Mouse (Mus musculus): ENCODE results near the gene Aldoc.

Aldoc gene

DNA sequence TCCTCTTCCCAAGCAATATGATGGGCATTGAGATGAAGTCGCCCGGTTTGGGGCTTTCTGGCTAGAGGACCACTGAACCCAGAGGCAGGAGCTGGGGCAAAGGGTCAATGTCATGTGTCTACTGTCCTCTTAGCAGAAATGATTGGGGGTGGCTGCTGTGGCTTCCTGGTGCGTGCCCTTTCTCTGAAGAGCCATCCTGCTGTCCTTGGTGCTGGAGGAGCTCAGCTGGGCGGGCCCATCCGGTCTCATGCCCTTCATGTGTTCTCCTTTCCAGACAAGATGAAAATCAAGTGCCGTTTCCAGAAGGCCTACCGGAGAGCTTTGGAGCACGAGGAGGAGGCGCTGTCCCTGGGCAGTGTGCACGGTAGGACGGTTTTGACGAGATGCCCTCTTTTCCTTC lies 9.9 kb downstream of the Aldoc start:
- in situ Hi-C loops (cut with MboI, MseI), result no loop called here

DNA sequence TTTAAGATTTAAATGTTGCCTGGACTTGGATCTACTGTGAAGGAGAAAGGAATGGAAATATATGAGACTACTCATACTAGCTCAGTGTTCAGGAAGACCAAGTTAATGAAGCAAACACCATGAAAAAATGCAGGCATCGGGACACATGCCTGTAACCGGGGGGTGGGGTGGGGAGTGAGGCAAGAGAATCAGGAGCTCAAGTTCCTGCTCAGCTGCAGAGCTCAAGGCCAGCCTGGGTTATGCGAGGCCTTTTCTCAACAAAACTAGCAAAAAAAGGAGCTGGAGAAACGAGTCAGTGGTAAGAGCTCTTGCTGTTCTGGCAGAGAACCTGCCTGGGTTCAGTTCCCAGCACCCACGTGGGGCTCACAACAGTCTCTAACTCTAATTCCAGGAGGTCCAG lies 11.2 kb downstream of the Aldoc start:
- in situ Hi-C loops (cut with MboI, MseI), result no loop called here

- in situ Hi-C loops (cut with MboI, MseI), result no loop called here
Measured at GRCm38 (mm10) chr11:78337040-78337439, 14.3 kb downstream of the Aldoc start.

GRCm38 (mm10) chr11:78341702-78342101 lies 18.9 kb downstream of the Aldoc start:
- in situ Hi-C loops (cut with MboI, MseI), result no loop called here

GRCm38 (mm10) chr11:78343381-78344327 lies 20.9 kb downstream of the Aldoc start, which contains the start of gene Unc119:
Gene Unc119 (plus strand): TSS chr11:78343482.
- in situ Hi-C loops (cut with MboI, MseI), result no loop called here

GRCm38 (mm10) chr11:78344328-78344889 lies 21.6 kb downstream of the Aldoc start:
- in situ Hi-C loops (cut with MboI, MseI), result no loop called here

GRCm38 (mm10) chr11:78344890-78345715 lies 22.3 kb downstream of the Aldoc start:
- in situ Hi-C loops (cut with MboI, MseI), result no loop called here

DNA sequence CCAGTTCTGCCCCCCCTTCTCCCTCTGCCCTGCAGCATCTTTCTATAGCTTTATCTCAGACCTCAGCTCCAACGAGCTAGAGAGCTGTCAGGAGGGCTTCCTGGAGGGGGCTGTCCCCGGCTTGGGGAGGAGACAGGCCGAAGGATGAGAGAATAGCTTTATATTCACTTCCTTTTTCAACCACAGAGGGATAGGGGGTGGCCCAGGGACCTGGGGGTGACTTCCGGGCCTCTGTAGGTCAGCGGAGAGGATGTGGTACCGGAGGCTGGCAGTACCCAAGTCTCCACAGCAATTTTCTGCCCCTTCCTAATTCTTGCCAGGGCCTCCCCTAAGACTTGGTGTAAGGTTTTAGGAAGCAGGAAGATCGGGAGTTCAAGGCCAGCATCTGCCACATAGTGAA lies 23.0 kb downstream of the Aldoc start:
- in situ Hi-C loops (cut with MboI, MseI), result no loop called here

GRCm38 (mm10) chr11:78346326-78347069 lies 23.7 kb downstream of the Aldoc start:
- in situ Hi-C loops (cut with MboI, MseI), result no loop called here

GRCm38 (mm10) chr11:78347070-78347754 lies 24.4 kb downstream of the Aldoc start:
- in situ Hi-C loops (cut with MboI, MseI), result no loop called here

DNA sequence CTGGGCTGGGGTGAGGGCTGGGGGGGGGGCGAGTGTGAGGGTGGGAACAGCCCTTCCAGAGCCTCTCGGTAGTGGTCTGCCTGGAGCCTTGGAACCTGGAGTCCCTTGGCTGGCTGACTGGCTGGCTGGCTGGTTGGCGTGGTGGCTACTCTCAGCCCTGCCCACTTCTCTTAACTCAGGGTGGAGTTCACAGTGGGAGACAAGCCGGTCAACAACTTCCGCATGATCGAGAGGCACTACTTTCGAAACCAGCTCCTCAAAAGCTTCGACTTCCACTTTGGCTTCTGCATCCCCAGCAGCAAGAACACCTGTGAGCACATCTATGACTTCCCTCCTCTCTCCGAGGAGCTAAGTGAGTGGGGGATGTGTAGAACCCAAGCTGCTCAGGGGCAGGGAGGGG lies 25.1 kb downstream of the Aldoc start:
- in situ Hi-C loops (cut with MboI, MseI), result no loop called here

DNA sequence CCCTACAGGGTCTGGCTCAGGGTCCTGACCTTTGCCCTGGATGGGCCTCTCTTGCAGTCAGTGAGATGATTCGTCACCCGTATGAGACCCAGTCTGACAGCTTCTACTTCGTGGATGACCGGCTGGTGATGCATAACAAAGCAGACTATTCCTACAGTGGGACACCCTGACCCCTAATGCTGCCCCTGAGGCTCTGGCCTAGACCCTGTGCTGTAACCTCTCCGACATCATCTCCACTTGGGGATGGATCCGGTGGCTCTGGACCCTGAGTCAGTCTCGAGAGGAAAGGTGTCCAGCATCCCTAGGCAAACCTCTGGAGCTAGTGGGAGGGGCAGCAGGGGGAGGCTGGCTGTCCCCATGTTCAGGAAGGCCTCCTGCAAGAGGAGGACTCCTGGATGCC lies 25.7 kb downstream of the Aldoc start:
- in situ Hi-C loops (cut with MboI, MseI), result no loop called here

DNA sequence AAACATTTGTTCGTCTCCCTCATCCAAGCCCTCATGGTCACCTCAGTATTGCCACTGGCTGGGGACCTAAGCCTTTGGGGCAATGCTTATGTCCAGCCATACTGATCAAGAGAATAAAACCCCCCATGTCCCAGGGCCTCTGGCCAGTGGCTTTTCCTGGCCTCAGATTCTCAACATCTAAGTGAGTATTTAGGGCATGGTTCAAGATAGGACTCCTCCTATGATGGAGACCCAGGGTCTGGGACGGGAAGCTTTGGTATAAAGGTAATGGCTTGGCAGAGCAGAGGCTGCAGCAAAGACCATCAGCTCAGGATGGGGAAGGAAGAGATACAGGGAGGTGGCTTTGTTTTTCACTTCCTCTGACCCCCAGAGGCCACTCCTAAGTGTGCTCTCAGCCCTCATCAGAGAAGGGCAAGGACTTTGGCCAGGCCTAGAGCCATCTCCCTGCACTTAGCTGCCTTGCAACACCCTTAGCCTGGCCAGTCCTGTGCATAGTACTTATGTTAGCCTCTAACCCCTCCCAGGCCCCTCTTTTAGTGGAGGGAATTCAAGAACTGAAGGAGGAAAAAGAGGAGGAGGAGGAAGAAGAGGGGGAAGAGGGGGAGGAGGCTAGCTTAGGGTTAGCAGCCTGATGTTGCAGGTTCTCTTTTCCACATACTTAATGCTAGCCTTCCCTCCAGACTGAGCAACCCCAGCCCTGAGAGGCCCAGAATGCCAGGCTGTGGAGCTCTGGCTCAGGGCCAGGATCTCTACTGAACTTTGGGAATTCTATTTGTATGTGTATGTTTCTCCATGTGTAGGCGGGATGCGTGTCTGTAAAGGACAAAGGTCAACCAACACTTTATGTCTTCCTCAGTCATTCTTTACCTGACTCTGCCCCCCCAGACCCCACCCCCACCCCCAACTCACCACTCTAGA lies 26.9 kb downstream of the Aldoc start:
- in situ Hi-C loops (cut with MboI, MseI), result no loop called here

GRCm38 (mm10) chr11:78353081-78353480 lies 30.3 kb downstream of the Aldoc start:
- in situ Hi-C loops (cut with MboI, MseI), result no loop called here

GRCm38 (mm10) chr11:78354905-78355304 lies 32.1 kb downstream of the Aldoc start:
- in situ Hi-C loops (cut with MboI, MseI), result no loop called here

DNA sequence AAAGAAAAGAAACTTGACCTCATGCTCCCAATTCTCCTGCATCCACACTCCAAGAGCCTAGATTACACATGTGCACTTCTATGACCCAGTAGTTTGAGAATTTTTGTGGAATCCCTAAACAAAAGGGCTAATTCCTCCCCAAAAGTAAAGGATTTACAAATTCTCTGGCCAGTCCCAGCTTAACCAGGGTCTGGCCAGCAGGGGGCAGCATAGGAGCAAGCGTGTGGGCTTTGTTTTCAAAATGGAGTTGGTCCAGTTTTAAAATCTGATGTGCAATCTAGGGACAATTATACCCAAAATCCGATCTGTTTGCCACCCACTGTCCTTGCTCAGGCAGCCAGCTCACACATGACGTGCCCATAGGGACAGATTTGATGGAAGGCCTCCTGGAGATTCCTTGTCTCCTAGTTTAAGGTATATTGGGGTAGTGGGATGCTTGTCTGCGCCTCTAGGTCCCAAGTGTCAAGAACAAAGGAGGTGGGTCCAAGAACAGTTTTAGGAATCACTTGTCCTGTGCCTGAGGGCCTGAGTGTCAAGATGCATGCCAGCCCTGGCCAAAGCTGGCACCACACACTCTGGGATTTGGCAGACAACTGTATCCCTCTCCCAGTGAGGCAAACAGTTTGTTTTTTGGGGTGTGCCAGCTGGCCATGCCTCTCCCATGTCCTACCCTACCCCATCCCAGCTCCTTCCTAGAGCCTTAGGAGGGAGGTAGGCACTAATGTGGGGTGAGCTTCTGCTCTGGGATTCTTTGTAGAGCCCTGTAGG lies 32.9 kb downstream of the Aldoc start:
- in situ Hi-C loops (cut with MboI, MseI), result no loop called here

DNA sequence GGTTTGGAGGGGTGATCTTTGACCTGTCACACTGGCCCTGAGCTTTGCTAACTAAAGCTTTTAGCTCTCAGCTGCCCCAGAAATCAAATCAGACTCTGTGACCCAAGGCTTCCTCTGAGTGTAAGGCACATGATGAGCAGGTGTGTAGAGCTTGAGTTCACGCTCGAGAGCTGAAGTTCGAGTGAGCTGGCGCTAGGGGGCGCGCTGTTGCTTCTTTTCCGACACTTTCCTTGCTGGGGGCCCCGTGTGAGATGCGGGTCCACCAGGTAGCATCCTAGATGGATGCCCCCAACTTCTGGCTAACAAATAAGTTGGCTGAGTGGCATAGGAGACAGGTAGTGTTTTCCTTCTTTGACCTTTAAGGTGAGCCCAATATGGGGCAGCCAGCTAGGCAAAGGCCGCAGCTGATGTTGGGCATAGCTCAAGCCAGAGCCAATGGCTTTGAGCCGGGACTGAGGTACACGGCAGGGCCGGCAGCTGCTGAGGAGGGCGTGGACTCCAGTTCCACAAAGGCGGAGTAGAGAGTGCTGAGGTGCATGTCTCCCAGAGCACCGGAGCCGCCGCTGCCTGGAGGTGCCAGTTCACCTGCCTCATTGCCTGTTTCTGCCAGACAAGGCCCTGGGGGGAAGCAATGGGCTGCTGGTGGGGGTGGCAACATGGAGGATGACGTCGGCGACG lies 35.7 kb downstream of the Aldoc start:
- in situ Hi-C loops (cut with MboI, MseI), result no loop called here

- in situ Hi-C loops (cut with MboI, MseI), result loop anchor here (5.0 kb wide), 1 partner anchor 42 kb away; no protein-coding TSS in a partner anchor
Measured at GRCm38 (mm10) chr11:78360125-78360788, 37.5 kb downstream of the Aldoc start.

Measured in T-helper 2 cell (primary cell).